Mouse (Mus musculus) spleen, adult 2 months (tissue): ENCODE measurements around the gene Spred1. TPM values are rescaled to one million over a fixed set of nuclear protein-coding genes. Genes with fewer than 3 reads are reported as not detected.

Experiments
- DNase-seq, 2 experiments: peaks; one replicate each; pipeline versions ENCODE4 v3.0.0 to v3.0.0-alpha.2; 2012 to 2021; ENCODE audit warnings: low spot score in 2 of 2, low read depth in 1 of 2
- H3K27ac ChIP-seq: fragments of 200-500 bp; 2 replicates; pipeline ENCODE4 v1.5.1; 2012; ENCODE audit warnings: low read length, inconsistent platforms; ENCODE audit not compliant: insufficient read depth
- H3K27me3 ChIP-seq: fragments of 200-500 bp; 2 replicates; pipeline ENCODE4 v1.6.1; 2012; ENCODE audit warnings: mild to moderate bottlenecking, moderate library complexity, low read length, inconsistent platforms; ENCODE audit not compliant: control insufficient read depth, insufficient read depth
- H3K36me3 ChIP-seq: fragments of 200-500 bp; 2 replicates; pipeline ENCODE4 v1.6.1; 2012; ENCODE audit warnings: mild to moderate bottlenecking, low read length, inconsistent platforms; ENCODE audit not compliant: control insufficient read depth, insufficient read depth
- H3K4me1 ChIP-seq: fragments of 200-500 bp; 2 replicates; pipeline ENCODE4 v1.6.1; 2011; ENCODE audit warnings: inconsistent platforms; ENCODE audit not compliant: control insufficient read depth, insufficient read depth, insufficient read length
- H3K4me3 ChIP-seq: fragments of 200-500 bp; 2 replicates; pipeline ENCODE4 v1.5.1; 2011; ENCODE audit warnings: mild to moderate bottlenecking, inconsistent platforms; ENCODE audit not compliant: insufficient read depth, insufficient read length; ENCODE audit errors: extremely low read depth
- CTCF ChIP-seq: fragments of 200-500 bp; IDR thresholded peaks from 2 replicates; pipeline ENCODE4 v1.5.1; 2011; ENCODE audit warnings: mild to moderate bottlenecking, inconsistent platforms; ENCODE audit not compliant: insufficient read depth, insufficient read length, insufficient replicate concordance; ENCODE audit errors: extremely low read depth
- POLR2A ChIP-seq: fragments of 200-500 bp; IDR thresholded peaks from 2 replicates; pipeline ENCODE4 v1.6.1; 2011; ENCODE audit warnings: low read depth, low read length, inconsistent platforms
- WGBS: fragments of 180-500 bp; shearing (Covaris S2); methylation state at CpG from one replicate; pipeline ENCODE4 v1.1.7; 2018; 5-methylcytosine and 5-hydroxymethylcytosine counted together
- polyA plus RNA-seq: library from polyadenylated mRNA; depleted of rRNA; stranded (reverse); fragments of >200 nt; gene quantifications from 2 replicates; pipeline ENCODE4 v1.2.3, GENCODE M21; 2012

The Spred1 gene
- polyA plus RNA-seq, 1 experiment, result 2.2 TPM

- H3K36me3 ChIP-seq, result no peaks in the 10 kb centered on the region
- no peak for DNase-seq
- H3K4me1 ChIP-seq, result no peaks in the 10 kb centered on the region
- WGBS, result 84% methylated on average over 4 of the region's 4 CpGs
- no peak overlapping the region for H3K27ac ChIP-seq
- TF ChIP-seq POLR2A (no peak), CTCF (no peak)
- H3K4me3 ChIP-seq, result no peak overlapping the region
- no peaks in the 10 kb centered on the region for H3K27me3 ChIP-seq
These were observed 21.9 kb downstream of the Spred1 start for GRCm38 (mm10) chr2:117143106-117143505.

- Histone ChIP-seq H3K4me3 (no peak overlapping the region), H3K27ac (no peak overlapping the region)
- 63% methylated on average over 2 of the region's 2 CpGs for WGBS
These were observed 24.9 kb downstream of the Spred1 start for GRCm38 (mm10) chr2:117146026-117146425.

GRCm38 (mm10) chr2:117146617-117147016, 25.4 kb downstream of the Spred1 start:
- H3K27ac ChIP-seq, result no peak overlapping the region
- H3K36me3 ChIP-seq, result no peaks in the 10 kb centered on the region
- no peaks in the 10 kb centered on the region for H3K27me3 ChIP-seq
- H3K4me1 ChIP-seq, result no peaks in the 10 kb centered on the region
- no peak overlapping the region for H3K4me3 ChIP-seq
- TF ChIP-seq POLR2A (no peak), CTCF (no peak)
- WGBS, result 58% methylated on average over 3 of the region's 3 CpGs
- no peak for DNase-seq

More at GRCm38 (mm10) chr2:117146026-117146425, 24.9 kb downstream of the Spred1 start:
- H3K4me1 ChIP-seq, result no peaks in the 10 kb centered on the region
- H3K36me3 ChIP-seq, result no peaks in the 10 kb centered on the region
- H3K27me3 ChIP-seq, result no peaks in the 10 kb centered on the region
- TF ChIP-seq POLR2A (no peak), CTCF (no peak)
- no peak for DNase-seq

GRCm38 (mm10) chr2:117152161-117152560, 31.0 kb downstream of the Spred1 start:
- Histone ChIP-seq H3K27ac (no peak overlapping the region), H3K27me3 (no peaks in the 10 kb centered on the region), H3K36me3 (no peaks in the 10 kb centered on the region), H3K4me3 (no peak overlapping the region), H3K4me1 (no peaks in the 10 kb centered on the region)
- no peak for TF ChIP-seq CTCF
- TF ChIP-seq POLR2A, result no peak
- no peak for DNase-seq

GRCm38 (mm10) chr2:117168379-117168778, 47.2 kb downstream of the Spred1 start:
- Histone ChIP-seq H3K36me3 (no peaks in the 10 kb centered on the region; the same call in 1 of the 2 replicates), H3K27me3 (no peaks in the 10 kb centered on the region), H3K4me1 (no peaks in the 10 kb centered on the region), H3K27ac (no peak overlapping the region), H3K4me3 (no peak overlapping the region)
- no peak for DNase-seq
- WGBS, result 83% methylated on average over 2 of the region's 2 CpGs
- TF ChIP-seq POLR2A (no peak), CTCF (no peak)

GRCm38 (mm10) chr2:117169037-117169436, 47.9 kb downstream of the Spred1 start:
- no peaks in the 10 kb centered on the region for H3K27me3 ChIP-seq
- H3K4me3 ChIP-seq, result no peak overlapping the region
- no peaks in the 10 kb centered on the region for H3K4me1 ChIP-seq
- DNase-seq, result no peak
- 59% methylated on average over 3 of the region's 3 CpGs for WGBS
- H3K36me3 ChIP-seq, result no peaks in the 10 kb centered on the region; the same call in 1 of the 2 replicates
- no peak overlapping the region for H3K27ac ChIP-seq
- TF ChIP-seq CTCF (no peak), POLR2A (no peak)

GRCm38 (mm10) chr2:117172981-117173380, 51.8 kb downstream of the Spred1 start:
- Histone ChIP-seq H3K36me3 (no peaks in the 10 kb centered on the region), H3K27me3 (no peaks in the 10 kb centered on the region), H3K27ac (no peak overlapping the region), H3K4me3 (no peak overlapping the region), H3K4me1 (no peaks in the 10 kb centered on the region)
- WGBS, result 89% methylated on average over 4 of the region's 4 CpGs
- no peak for DNase-seq
- TF ChIP-seq CTCF, result no peak
- no peak for TF ChIP-seq POLR2A
